Mouse (Mus musculus): ENCODE measurements around the gene Opn3.

GRCm38 (mm10) chr1:175692997-175693361 is 403 bp upstream of the Opn3 start:
- TF ChIP-seq CTCF (IDR thresholded peaks at IDR 0.05; ENCODE audit: control insufficient read depth, insufficient read depth, insufficient replicate concordance, low read depth, low read length) (no peak), POLR2A (IDR thresholded peaks at IDR 0.05; ENCODE audit: control insufficient read depth, low read depth, low read length) (no peak)

Measured in testis, adult 2 months (tissue).